Mouse (Mus musculus) gastrocnemius, adult 8-10 months (tissue): ENCODE measurements around the gene Nfe2l1. TPM values are rescaled to one million over a fixed set of nuclear protein-coding genes. Genes with fewer than 3 reads are reported as not detected.
A peak's percentile ranks its signal among the peaks of the same experiment; 100 is the strongest.
"Not testable (repeated sequence)": the region's sequence is repeated elsewhere in the genome, so short reads cannot be mapped to it uniquely, and the experiment has no call there.

Experiments used
- DNase-seq, 2 experiments: peaks; one replicate each; pipeline ENCODE4 v3.0.0; 2022; ENCODE audit warnings: low spot score in 2 of 2
- microRNA-seq: library from miRNA; unstranded; fragments of <30 nt; microRNA quantifications from one replicate; pipeline ENCODE4 v1.2.0, GENCODE M21; 2022
- total RNA-seq, 4 experiments: library from RNA; stranded (reverse); gene quantifications; 2 replicates each; pipeline ENCODE4 v1.2.4; 2022

The Nfe2l1 gene
- total RNA-seq, 4 experiments from 2014 or later, result 479 to 603 (median 495) TPM

- no peak for DNase-seq
These were observed 48.3 kb downstream of the Nfe2l1 start for GRCm38 (mm10) chr11:96781425-96781824.

GRCm38 (mm10) chr11:96780306-96780705 lies 49.5 kb downstream of the Nfe2l1 start:
- no peak for DNase-seq

GRCm38 (mm10) chr11:96778061-96778627 lies 51.6 kb downstream of the Nfe2l1 start:
- not testable (repeated sequence) for DNase-seq

- peak; percentile 99 for DNase-seq
These were observed 52.5 kb downstream of the Nfe2l1 start, which contains the start of gene Snx11 for GRCm38 (mm10) chr11:96776968-96777962. Gene Snx11 (minus strand): TSS chr11:96777559.

- no peak for DNase-seq
These were observed 53.7 kb downstream of the Nfe2l1 start for GRCm38 (mm10) chr11:96776068-96776467.

- no peak for DNase-seq
These were observed 54.1 kb downstream of the Nfe2l1 start for GRCm38 (mm10) chr11:96775665-96776064.

- no peak for DNase-seq
These were observed 54.7 kb downstream of the Nfe2l1 start for GRCm38 (mm10) chr11:96775063-96775462.

- DNase-seq, result no peak
These were observed 55.2 kb downstream of the Nfe2l1 start for GRCm38 (mm10) chr11:96774536-96774935.

GRCm38 (mm10) chr11:96772413-96772812 lies 57.4 kb downstream of the Nfe2l1 start:
- no peak for DNase-seq

GRCm38 (mm10) chr11:96771274-96771975 lies 58.3 kb downstream of the Nfe2l1 start:
- no peak for DNase-seq

GRCm38 (mm10) chr11:96768240-96768639 lies 61.5 kb downstream of the Nfe2l1 start:
- DNase-seq, result no peak

Small RNA genes within 50 kb of the gene (microRNA-seq; reads per million reads assigned to microRNA genes)
- gene Mir152, result 111 reads per million, percentile 52 among the genes with 10 or more reads in this experiment

Other genes starting within 250 kb of the Nfe2l1 start
- gene Snx11, start 52.4 kb downstream of the Nfe2l1 start, total RNA-seq, result 10 to 100 TPM in 3 of 4 experiments, 1 to 10 TPM in 1; 7.7 to 12.0 (median 11.0) TPM
- gene Cbx1, start 40.8 kb downstream of the Nfe2l1 start, total RNA-seq, result 10 to 100 TPM; 33.3 to 37.5 (median 35.5) TPM
- 10 to 100 TPM; 22.9 to 30.1 (median 24.3) TPM for gene Copz2, start 19.9 kb upstream of the Nfe2l1 start, total RNA-seq
- gene Cdk5rap3, start 86.5 kb upstream of the Nfe2l1 start, total RNA-seq, result 10 to 100 TPM; 23.0 to 30.7 (median 27.9) TPM
- gene Prr15l, start 98.1 kb upstream of the Nfe2l1 start, total RNA-seq, result not detected
- 1 to 10 TPM; 7.4 to 9.3 (median 8.0) TPM for gene Pnpo, start 114.0 kb upstream of the Nfe2l1 start, total RNA-seq
- 10 to 100 TPM in 2 of 4 experiments, 1 to 10 TPM in 2; 8.6 to 12.5 (median 10.4) TPM for gene Sp2, start 153.0 kb upstream of the Nfe2l1 start, total RNA-seq
- under 1 TPM in 2 of 4 experiments, not detected in 2; 0.07 to 0.13 TPM for gene Sp6, start 183.4 kb upstream of the Nfe2l1 start, total RNA-seq
- gene Scrn2, start 200.0 kb upstream of the Nfe2l1 start, total RNA-seq, result 10 to 100 TPM; 13.0 to 14.4 (median 13.6) TPM
- gene Lrrc46, start 211.4 kb upstream of the Nfe2l1 start, total RNA-seq, result not detected
- 10 to 100 TPM; 44.1 to 52.7 (median 45.6) TPM for gene Mrpl10, start 211.6 kb upstream of the Nfe2l1 start, total RNA-seq
- 1 to 10 TPM; 3.0 to 4.5 (median 3.2) TPM for gene Osbpl7, start 220.7 kb upstream of the Nfe2l1 start, total RNA-seq